Mouse (Mus musculus) testis, adult 2 months (tissue): ENCODE results near the gene Smim13. TPM values are rescaled to one million over a fixed set of nuclear protein-coding genes. Genes with fewer than 3 reads are reported as not detected.
"Not testable (repeated sequence)": the region's sequence is repeated elsewhere in the genome, so short reads cannot be mapped to it uniquely, and the experiment has no call there.

ENCODE experiments used
- H3K27ac ChIP-seq: fragments of 200-500 bp; 2 replicates; pipeline ENCODE4 v1.5.1; 2012; ENCODE audit warnings: low read depth, low read length; ENCODE audit not compliant: control insufficient read depth, insufficient read depth
- H3K27me3 ChIP-seq: fragments of 200-500 bp; 2 replicates; pipeline ENCODE4 v1.6.1; 2012; ENCODE audit warnings: mild to moderate bottlenecking, low read length, moderate library complexity; ENCODE audit not compliant: control insufficient read depth, insufficient read depth
- H3K36me3 ChIP-seq: fragments of 200-500 bp; 2 replicates; pipeline ENCODE4 v1.6.1; 2012; ENCODE audit warnings: mild to moderate bottlenecking, low read length; ENCODE audit not compliant: control insufficient read depth, insufficient read depth
- H3K4me1 ChIP-seq: fragments of 200-500 bp; 2 replicates; pipeline ENCODE4 v1.6.1; 2012; ENCODE audit warnings: low read length; ENCODE audit not compliant: control insufficient read depth, insufficient read depth
- H3K4me3 ChIP-seq: fragments of 200-500 bp; 2 replicates; pipeline ENCODE4 v1.5.1; 2012; ENCODE audit warnings: low read depth, mild to moderate bottlenecking, low read length, moderate library complexity, mixed read lengths; ENCODE audit not compliant: control insufficient read depth
- CTCF ChIP-seq: fragments of 200-500 bp; IDR thresholded peaks from 2 replicates; pipeline ENCODE4 v1.5.1; 2012; ENCODE audit warnings: low read depth, mild to moderate bottlenecking, inconsistent platforms, low read length, moderate library complexity; ENCODE audit not compliant: control insufficient read depth, insufficient read depth, insufficient replicate concordance
- POLR2A ChIP-seq: fragments of 200-500 bp; IDR thresholded peaks from 2 replicates; pipeline ENCODE4 v1.6.1; 2012; ENCODE audit warnings: low read depth, mild to moderate bottlenecking, inconsistent platforms, low read length, moderate library complexity; ENCODE audit not compliant: control insufficient read depth
- polyA plus RNA-seq: library from polyadenylated mRNA; depleted of rRNA; stranded (reverse); fragments of >200 nt; gene quantifications from 2 replicates; pipeline ENCODE4 v1.2.3, GENCODE M21; 2012

Gene Smim13
- polyA plus RNA-seq, 1 experiment, result 16.2 TPM

DNA sequence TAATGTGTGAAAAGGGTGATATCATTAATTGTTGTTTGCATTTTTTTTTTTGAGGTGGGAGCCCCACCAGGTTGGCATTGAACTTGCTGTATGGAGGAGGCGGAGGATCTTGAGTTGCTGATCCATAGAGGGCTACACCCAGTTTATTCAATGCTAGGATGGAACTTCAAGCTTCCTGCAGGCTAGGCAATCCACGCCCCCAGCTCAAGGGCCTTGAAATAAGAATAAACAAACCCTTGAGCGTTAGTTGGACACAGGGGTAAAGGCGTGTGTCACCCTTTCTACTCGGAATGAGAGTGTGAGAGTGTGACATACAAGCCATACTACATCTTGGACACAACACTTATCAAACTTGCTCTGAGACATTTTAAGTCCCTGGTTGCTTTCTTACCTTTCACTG lies 2.0 kb downstream of the Smim13 start:
- Histone ChIP-seq H3K27ac (no peak overlapping the region), H3K36me3 (no peaks in the 10 kb centered on the region), H3K4me3 (peak overlapping the region; percentile 8; the same call in 1 of the 2 replicates), H3K4me1 (no peaks in the 10 kb centered on the region), H3K27me3 (no peaks in the 10 kb centered on the region)
- TF ChIP-seq POLR2A (no peak), CTCF (no peak)

- no peak overlapping the region for H3K4me3 ChIP-seq
- TF ChIP-seq CTCF (no peak), POLR2A (no peak)
- H3K27me3 ChIP-seq, result no peaks in the 10 kb centered on the region
- no peaks in the 10 kb centered on the region for H3K36me3 ChIP-seq
- no peaks in the 10 kb centered on the region for H3K4me1 ChIP-seq
- no peak overlapping the region for H3K27ac ChIP-seq
Observed at GRCm38 (mm10) chr13:41252141-41252540, 2.5 kb downstream of the Smim13 start.

DNA sequence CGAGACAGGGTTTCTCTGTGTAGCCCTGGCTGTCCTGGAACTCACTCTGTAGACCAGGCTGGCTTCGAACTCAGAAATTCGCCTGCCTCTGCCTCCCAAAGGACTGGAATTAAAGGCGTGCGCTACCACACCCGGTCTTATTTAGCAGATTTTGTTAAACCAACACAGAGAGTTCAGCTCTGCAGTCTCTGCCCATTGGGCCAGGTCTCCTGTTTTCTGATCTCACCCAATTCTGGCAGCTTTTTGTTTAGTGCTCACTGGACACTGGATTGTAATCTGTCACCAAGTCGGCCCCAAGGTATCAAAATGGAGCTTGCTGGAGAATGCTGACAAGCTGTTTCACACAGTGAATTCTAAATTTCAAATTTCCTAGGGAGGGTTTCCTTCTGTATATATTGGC lies 3.1 kb downstream of the Smim13 start:
- H3K27ac ChIP-seq, result no peak overlapping the region
- no peaks in the 10 kb centered on the region for H3K4me1 ChIP-seq
- no peaks in the 10 kb centered on the region for H3K27me3 ChIP-seq
- no peaks in the 10 kb centered on the region for H3K36me3 ChIP-seq
- no peak overlapping the region for H3K4me3 ChIP-seq
- no peak for TF ChIP-seq POLR2A
- no peak for TF ChIP-seq CTCF

GRCm38 (mm10) chr13:41256126-41256525 lies 6.5 kb downstream of the Smim13 start:
- H3K27me3 ChIP-seq, result no peaks in the 10 kb centered on the region
- H3K36me3 ChIP-seq, result no peaks in the 10 kb centered on the region
- no peaks in the 10 kb centered on the region for H3K4me1 ChIP-seq
- H3K27ac ChIP-seq, result no peak overlapping the region
- H3K4me3 ChIP-seq, result no peak overlapping the region
- TF ChIP-seq POLR2A (no peak), CTCF (no peak)

- no peak overlapping the region for H3K27ac ChIP-seq
- no peaks in the 10 kb centered on the region for H3K27me3 ChIP-seq
- no peaks in the 10 kb centered on the region for H3K36me3 ChIP-seq
- H3K4me1 ChIP-seq, result no peaks in the 10 kb centered on the region
- TF ChIP-seq POLR2A (no peak), CTCF (no peak)
- H3K4me3 ChIP-seq, result no peak overlapping the region
Observed at GRCm38 (mm10) chr13:41256962-41257361, 7.3 kb downstream of the Smim13 start.

GRCm38 (mm10) chr13:41257851-41258250 lies 8.2 kb downstream of the Smim13 start:
- no peak for TF ChIP-seq POLR2A
- no peak for TF ChIP-seq CTCF
- no peaks in the 10 kb centered on the region for H3K4me1 ChIP-seq
- H3K27me3 ChIP-seq, result no peaks in the 10 kb centered on the region
- H3K27ac ChIP-seq, result no peak overlapping the region
- H3K4me3 ChIP-seq, result no peak overlapping the region
- no peaks in the 10 kb centered on the region for H3K36me3 ChIP-seq

GRCm38 (mm10) chr13:41261617-41262016 lies 12.0 kb downstream of the Smim13 start:
- H3K27me3 ChIP-seq, H3K27ac ChIP-seq, H3K36me3 ChIP-seq, H3K4me3 ChIP-seq, H3K4me1 ChIP-seq: not testable (repeated sequence)

- Histone ChIP-seq H3K27ac (no peak overlapping the region), H3K27me3 (no peaks in the 10 kb centered on the region), H3K4me3 (no peak overlapping the region), H3K4me1 (no peaks in the 10 kb centered on the region), H3K36me3 (no peaks in the 10 kb centered on the region)
- no peak for TF ChIP-seq CTCF
- TF ChIP-seq POLR2A, result no peak
Observed at GRCm38 (mm10) chr13:41263304-41264006, 13.8 kb downstream of the Smim13 start.
